Mouse (Mus musculus): ENCODE data around the gene Gimap3. TPM values are rescaled to one million over a fixed set of nuclear protein-coding genes. Genes with fewer than 3 reads are reported as not detected.

Gimap3 gene
- polyA plus RNA-seq, 1 experiment from 2014 or later, result not detected

DNA sequence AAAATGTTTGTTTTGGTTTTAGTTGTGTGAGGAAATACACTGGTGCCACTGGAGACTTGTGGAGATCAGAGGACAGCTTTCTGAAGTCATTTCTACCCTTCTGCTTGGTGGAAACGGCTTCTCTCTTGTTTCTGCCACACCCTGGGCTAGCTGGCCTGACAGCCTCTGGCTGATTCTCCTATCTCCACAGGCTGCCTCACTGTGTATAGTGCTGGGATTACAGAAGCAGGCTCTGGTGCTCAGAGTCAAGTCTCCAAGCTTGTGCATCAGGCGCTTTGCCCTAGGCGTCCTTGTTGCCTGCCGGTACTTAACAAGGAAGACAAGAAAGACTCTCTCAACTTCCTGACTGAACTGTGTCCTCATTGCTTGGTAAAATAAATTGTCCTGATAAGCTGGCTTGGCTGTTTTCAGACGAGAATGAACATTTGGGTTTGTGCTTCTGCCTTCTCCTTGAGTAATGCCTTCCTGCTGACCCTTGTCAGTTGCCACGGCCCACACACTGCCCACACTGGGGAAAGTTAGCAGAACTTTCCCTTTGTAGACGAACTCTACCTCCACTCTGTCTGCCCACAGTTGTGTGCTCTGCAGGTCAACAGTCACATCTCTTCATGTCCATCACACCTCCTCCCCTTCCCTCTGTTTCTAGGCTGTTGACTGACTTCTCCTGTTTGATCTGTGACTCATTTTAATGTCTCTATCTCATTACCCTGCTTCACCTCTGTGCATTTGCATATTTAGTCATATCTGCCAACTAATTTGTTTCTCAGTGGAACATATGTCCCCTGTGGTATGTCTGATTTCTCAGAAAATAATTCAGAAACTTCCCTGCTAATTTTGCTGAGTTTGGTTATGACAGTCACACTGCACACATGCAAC, 23.3 kb downstream of the Gimap3 start:
- H3K9ac ChIP-seq (replicated peaks; ENCODE audit: low read depth, low read length), result no peak overlapping the region
- WGBS, result 85% methylated on average over 7 of the region's 7 CpGs
- H3K27me3 ChIP-seq (ENCODE audit: control insufficient read depth, insufficient read depth, low read length), result peaks cover 10% of the 10 kb centered on the region
- no peak overlapping the region for H3K27ac ChIP-seq (ENCODE audit: low read depth, low read length)
- H3K4me1 ChIP-seq (ENCODE audit: control insufficient read depth, insufficient read depth, low read length), result no peaks in the 10 kb centered on the region
- ATAC-seq (ENCODE audit: low read depth), result no peak
- H3K4me2 ChIP-seq (ENCODE audit: low read depth, low read length), result no peak overlapping the region
- no peaks in the 10 kb centered on the region for H3K9me3 ChIP-seq (ENCODE audit: control insufficient read depth, low read length)
- H3K36me3 ChIP-seq (ENCODE audit: control insufficient read depth, insufficient read depth, low read length), result no peaks in the 10 kb centered on the region
- no peak overlapping the region for H3K4me3 ChIP-seq (ENCODE audit: low read depth, low read length)

DNA sequence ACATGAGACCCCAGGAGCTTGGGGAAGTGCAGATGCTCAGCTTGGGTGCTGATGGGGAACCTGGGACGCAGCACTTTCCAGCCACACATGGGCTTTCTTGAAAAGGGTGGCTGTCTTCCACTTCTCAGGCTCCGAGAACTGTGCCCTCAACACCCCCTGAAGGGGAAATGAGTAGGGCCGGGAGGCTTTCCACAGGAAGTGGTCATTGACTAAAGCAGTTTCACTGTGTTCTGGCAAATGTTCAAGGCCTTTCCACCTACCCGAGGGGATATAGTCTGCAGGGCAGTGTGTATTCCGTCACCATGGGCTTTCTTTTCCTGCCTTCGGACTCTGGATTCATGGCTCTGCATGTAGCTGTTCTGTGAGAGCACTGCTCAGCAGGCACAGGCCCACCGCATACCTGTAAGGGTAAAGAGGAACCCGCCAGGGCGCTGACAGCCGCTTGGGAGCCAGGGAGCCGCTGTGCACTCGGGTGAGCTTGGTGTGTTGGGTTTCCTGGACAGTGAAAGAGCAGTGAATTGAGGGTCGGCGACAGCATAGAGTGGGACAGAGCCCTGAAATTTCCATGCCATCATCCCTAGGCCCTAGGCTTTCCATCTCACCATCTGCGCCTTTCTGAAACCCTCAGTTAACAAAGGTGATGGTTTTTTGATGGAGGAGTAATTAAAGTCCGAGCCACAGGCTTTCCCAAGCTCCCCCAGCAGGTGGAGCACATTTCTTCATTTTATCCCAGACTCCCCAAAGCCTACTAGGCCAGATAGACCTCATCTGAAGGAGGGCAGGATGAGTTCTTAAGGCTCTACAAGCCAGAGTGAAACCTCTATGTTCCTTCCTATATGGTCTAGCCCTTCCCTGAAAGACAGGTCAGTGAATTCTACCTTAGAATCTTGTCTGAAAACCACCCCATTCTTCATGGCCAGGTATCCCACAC, 24.4 kb downstream of the Gimap3 start, which contains the start of gene Gimap5:
Gene Gimap5 (plus strand): TSS at position 239 of the 931 bp plus-strand sequence.
- no peak within 1 kb of the TSS for H3K4me2 ChIP-seq (ENCODE audit: low read depth, low read length)
- no peaks in the 10 kb centered on the region for H3K36me3 ChIP-seq (ENCODE audit: control insufficient read depth, insufficient read depth, low read length)
- H3K4me1 ChIP-seq (ENCODE audit: control insufficient read depth, insufficient read depth, low read length), result no peaks in the 10 kb centered on the region
- no peak within 1 kb of the TSS for H3K27ac ChIP-seq (ENCODE audit: low read depth, low read length)
- no peak within 1 kb of the TSS for H3K4me3 ChIP-seq (ENCODE audit: low read depth, low read length)
- H3K9ac ChIP-seq (replicated peaks; ENCODE audit: low read depth, low read length), result no peak within 1 kb of the TSS
- H3K27me3 ChIP-seq (ENCODE audit: control insufficient read depth, insufficient read depth, low read length), result peaks cover 10% of the 10 kb centered on the region
- H3K9me3 ChIP-seq (ENCODE audit: control insufficient read depth, low read length), result no peaks in the 10 kb centered on the region
- ATAC-seq (ENCODE audit: low read depth), result no peak
- 50% methylated on average over 16 of the region's 16 CpGs for WGBS

DNA sequence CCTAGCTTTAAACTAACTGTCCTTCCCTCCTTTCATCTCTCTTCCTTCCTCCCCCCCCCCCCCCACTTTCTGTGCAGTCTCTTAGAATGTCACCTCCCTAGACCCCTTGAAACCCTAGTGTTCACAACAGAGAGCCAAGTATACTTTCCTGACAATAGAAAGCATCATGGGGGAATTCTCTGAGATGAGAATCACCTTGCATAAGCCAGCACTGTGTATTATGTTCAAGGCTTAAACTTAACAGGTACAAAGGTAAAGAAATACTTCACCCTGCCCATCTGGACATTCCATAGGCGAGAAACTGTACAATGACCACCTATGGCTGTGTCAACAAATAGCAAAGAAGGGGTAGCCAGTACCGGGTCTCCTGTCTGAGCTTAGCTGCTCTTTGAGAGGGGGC, 25.2 kb downstream of the Gimap3 start:
- no peak for ATAC-seq (ENCODE audit: low read depth)
- Histone ChIP-seq H3K4me1 (ENCODE audit: control insufficient read depth, insufficient read depth, low read length) (no peaks in the 10 kb centered on the region), H3K27me3 (ENCODE audit: control insufficient read depth, insufficient read depth, low read length) (peaks cover 10% of the 10 kb centered on the region), H3K4me2 (ENCODE audit: low read depth, low read length) (no peak overlapping the region), H3K4me3 (ENCODE audit: low read depth, low read length) (no peak overlapping the region), H3K27ac (ENCODE audit: low read depth, low read length) (no peak overlapping the region), H3K36me3 (ENCODE audit: control insufficient read depth, insufficient read depth, low read length) (no peaks in the 10 kb centered on the region), H3K9ac (replicated peaks; ENCODE audit: low read depth, low read length) (no peak overlapping the region), H3K9me3 (ENCODE audit: control insufficient read depth, low read length) (no peaks in the 10 kb centered on the region)
- WGBS, result 62% methylated on average over 2 of the region's 2 CpGs

DNA sequence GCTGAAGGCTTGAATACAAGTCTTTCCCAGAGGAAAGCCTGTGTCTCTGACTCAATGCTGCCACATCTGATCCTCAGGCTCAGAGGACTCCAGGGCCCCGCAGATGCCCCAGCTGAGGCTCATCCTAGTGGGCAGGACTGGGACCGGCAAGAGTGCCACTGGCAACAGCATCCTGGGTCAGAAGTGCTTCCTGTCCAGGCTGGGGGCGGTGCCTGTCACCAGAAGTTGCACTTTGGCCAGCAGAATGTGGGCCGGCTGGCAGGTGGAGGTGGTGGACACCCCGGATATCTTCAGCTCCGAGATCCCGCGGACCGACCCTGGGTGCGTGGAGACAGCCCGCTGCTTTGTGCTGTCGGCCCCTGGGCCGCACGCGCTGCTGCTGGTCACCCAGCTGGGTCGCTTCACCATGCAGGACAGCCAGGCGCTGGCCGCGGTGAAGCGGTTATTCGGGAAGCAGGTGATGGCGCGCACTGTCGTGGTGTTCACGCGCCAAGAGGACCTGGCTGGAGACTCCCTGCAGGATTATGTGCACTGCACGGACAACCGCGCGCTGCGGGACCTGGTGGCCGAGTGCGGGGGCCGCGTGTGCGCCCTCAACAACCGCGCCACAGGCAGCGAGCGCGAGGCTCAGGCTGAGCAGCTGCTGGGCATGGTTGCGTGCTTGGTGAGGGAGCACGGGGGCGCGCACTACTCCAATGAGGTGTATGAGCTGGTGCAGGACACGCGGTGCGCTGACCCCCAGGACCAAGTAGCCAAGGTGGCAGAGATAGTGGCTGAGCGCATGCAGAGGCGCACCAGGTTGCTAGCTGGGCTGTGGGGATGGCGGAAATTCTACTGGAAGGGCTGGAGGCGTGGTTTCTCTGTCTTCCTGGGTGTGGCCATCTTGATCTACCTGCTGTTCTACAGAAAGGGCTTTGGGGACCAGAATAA, 28.0 kb downstream of the Gimap3 start:
- 3% methylated on average over 52 of the region's 52 CpGs for WGBS
- Histone ChIP-seq H3K4me1 (ENCODE audit: control insufficient read depth, insufficient read depth, low read length) (no peaks in the 10 kb centered on the region), H3K4me3 (ENCODE audit: low read depth, low read length) (peak overlapping the region; percentile 42), H3K27ac (ENCODE audit: low read depth, low read length) (peak overlapping the region; percentile 52; the same call in 1 of the 2 replicates), H3K4me2 (ENCODE audit: low read depth, low read length) (peak overlapping the region; percentile 66), H3K9ac (replicated peaks; ENCODE audit: low read depth, low read length) (peak overlapping the region; percentile 63), H3K27me3 (ENCODE audit: control insufficient read depth, insufficient read depth, low read length) (peaks cover 10% of the 10 kb centered on the region), H3K36me3 (ENCODE audit: control insufficient read depth, insufficient read depth, low read length) (no peaks in the 10 kb centered on the region), H3K9me3 (ENCODE audit: control insufficient read depth, low read length) (no peaks in the 10 kb centered on the region)
- ATAC-seq (ENCODE audit: low read depth), result peak; percentile 79

DNA sequence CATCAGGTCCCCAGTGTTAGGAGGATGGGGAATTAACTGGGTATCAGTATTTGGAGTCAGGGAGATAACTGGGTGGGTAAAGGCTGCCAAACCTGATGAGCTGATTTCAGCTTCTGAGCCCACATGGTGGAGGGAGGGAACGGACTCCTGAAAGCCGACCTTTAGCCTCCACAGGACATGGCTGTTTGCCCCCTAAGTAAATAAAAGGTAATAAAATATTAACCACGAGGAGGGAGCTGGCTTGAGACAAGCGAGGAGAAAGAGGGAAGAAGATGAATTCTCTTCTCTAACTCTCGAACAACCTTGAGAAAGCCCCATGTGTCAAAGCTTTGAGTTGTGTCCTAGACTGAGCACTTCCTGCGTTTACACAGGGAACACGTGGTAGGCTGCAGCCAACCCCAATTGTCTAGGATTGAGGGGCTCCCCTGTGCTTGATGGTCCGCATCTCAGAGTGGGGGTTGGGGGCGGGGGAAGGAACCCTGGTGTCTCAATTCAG, 28.9 kb downstream of the Gimap3 start:
- no peaks in the 10 kb centered on the region for H3K9me3 ChIP-seq (ENCODE audit: control insufficient read depth, low read length)
- H3K4me2 ChIP-seq (ENCODE audit: low read depth, low read length), result peak overlapping the region; percentile 66; the same call in 1 of the 2 replicates
- ATAC-seq (ENCODE audit: low read depth), result peak; percentile 73; the same call in 1 of the 2 replicates
- no peak overlapping the region for H3K4me3 ChIP-seq (ENCODE audit: low read depth, low read length)
- H3K4me1 ChIP-seq (ENCODE audit: control insufficient read depth, insufficient read depth, low read length), result no peaks in the 10 kb centered on the region
- no peak overlapping the region for H3K27ac ChIP-seq (ENCODE audit: low read depth, low read length)
- no peaks in the 10 kb centered on the region for H3K36me3 ChIP-seq (ENCODE audit: control insufficient read depth, insufficient read depth, low read length)
- H3K9ac ChIP-seq (replicated peaks; ENCODE audit: low read depth, low read length), result no peak overlapping the region
- H3K27me3 ChIP-seq (ENCODE audit: control insufficient read depth, insufficient read depth, low read length), result peaks cover 10% of the 10 kb centered on the region
- WGBS, result 27% methylated on average over 9 of the region's 9 CpGs

DNA sequence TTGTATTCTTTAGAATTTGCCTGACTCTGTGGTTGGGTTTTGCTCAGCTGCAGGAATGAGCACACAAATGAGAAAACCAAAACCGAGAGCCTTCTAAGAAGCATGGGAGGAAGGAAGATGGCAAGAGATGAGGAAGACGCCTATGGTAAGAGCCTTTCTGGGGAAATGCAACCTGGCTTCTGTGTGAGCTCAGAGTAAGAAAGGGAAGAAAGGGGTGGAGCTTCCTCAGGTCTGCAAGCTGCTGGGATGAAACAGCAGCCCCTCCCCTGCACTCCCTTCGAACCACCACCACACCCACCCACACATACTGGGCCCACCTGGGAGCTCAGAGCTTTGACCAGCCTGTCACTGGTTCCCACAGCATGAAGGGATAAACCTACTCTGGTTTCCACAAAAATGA, 29.4 kb downstream of the Gimap3 start:
- no peak overlapping the region for H3K9ac ChIP-seq (replicated peaks; ENCODE audit: low read depth, low read length)
- H3K4me2 ChIP-seq (ENCODE audit: low read depth, low read length), result no peak overlapping the region
- H3K4me1 ChIP-seq (ENCODE audit: control insufficient read depth, insufficient read depth, low read length), result no peaks in the 10 kb centered on the region
- peaks cover 10% of the 10 kb centered on the region for H3K27me3 ChIP-seq (ENCODE audit: control insufficient read depth, insufficient read depth, low read length)
- H3K27ac ChIP-seq (ENCODE audit: low read depth, low read length), result no peak overlapping the region
- WGBS, result 26% methylated on average over 3 of the region's 3 CpGs
- no peaks in the 10 kb centered on the region for H3K9me3 ChIP-seq (ENCODE audit: control insufficient read depth, low read length)
- no peaks in the 10 kb centered on the region for H3K36me3 ChIP-seq (ENCODE audit: control insufficient read depth, insufficient read depth, low read length)
- no peak overlapping the region for H3K4me3 ChIP-seq (ENCODE audit: low read depth, low read length)
- ATAC-seq (ENCODE audit: low read depth), result no peak

DNA sequence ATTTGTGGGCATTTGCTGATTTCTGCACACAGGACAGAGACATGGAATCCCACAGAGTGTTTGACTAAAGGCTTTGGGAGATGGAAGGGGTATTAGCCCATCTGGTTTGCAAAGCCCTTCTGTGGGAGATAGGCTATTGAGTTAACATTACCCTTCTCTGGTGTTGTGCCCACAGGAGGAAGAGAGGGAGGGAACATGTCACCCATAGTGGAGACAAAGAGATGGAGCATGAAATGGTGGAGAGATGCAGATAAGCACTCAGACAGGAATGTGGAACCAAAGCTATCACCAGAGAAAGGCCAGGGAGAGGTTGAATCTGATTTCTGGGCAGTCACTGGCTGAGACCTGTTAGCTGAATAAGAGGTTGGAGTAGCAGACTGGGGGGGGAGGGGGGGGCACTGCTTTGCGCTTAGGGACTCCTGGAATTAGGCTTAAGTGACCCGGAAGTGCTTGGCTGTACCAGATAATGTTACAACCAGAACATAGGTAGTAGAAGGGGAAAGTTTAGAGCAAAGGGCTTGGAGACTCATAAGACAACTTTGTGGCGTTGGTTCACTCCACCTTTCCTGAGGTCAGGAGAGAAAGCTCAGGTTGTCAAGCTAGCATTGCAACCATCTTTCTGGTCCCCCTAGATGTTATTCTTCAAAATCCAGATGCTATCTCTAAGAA, 30.0 kb downstream of the Gimap3 start:
- peaks cover 10% of the 10 kb centered on the region for H3K27me3 ChIP-seq (ENCODE audit: control insufficient read depth, insufficient read depth, low read length)
- H3K9me3 ChIP-seq (ENCODE audit: control insufficient read depth, low read length), result no peaks in the 10 kb centered on the region
- H3K27ac ChIP-seq (ENCODE audit: low read depth, low read length), result no peak overlapping the region
- H3K9ac ChIP-seq (replicated peaks; ENCODE audit: low read depth, low read length), result no peak overlapping the region
- H3K4me1 ChIP-seq (ENCODE audit: control insufficient read depth, insufficient read depth, low read length), result no peaks in the 10 kb centered on the region
- 85% methylated on average over 3 of the region's 3 CpGs for WGBS
- no peak overlapping the region for H3K4me3 ChIP-seq (ENCODE audit: low read depth, low read length)
- no peak overlapping the region for H3K4me2 ChIP-seq (ENCODE audit: low read depth, low read length)
- ATAC-seq (ENCODE audit: low read depth), result no peak
- no peaks in the 10 kb centered on the region for H3K36me3 ChIP-seq (ENCODE audit: control insufficient read depth, insufficient read depth, low read length)

DNA sequence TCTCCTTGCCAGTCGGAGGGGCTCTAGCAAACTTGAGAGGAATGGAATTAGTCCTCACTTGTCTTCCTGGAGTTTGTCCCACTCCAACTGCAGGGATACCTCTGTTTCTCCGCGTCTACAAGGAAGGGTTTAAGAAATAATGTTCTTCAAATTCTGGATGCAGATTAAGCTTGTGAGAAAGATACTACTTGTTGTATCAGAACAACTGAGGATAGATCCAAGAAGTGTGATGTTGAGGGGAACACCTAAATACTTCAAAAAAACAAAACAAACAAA, 30.9 kb downstream of the Gimap3 start:
- no peak overlapping the region for H3K4me3 ChIP-seq (ENCODE audit: low read depth, low read length)
- H3K9ac ChIP-seq (replicated peaks; ENCODE audit: low read depth, low read length), result no peak overlapping the region
- no peak overlapping the region for H3K4me2 ChIP-seq (ENCODE audit: low read depth, low read length)
- no peak for ATAC-seq (ENCODE audit: low read depth)
- H3K27ac ChIP-seq (ENCODE audit: low read depth, low read length), result no peak overlapping the region
- no peaks in the 10 kb centered on the region for H3K36me3 ChIP-seq (ENCODE audit: control insufficient read depth, insufficient read depth, low read length)
- H3K9me3 ChIP-seq (ENCODE audit: control insufficient read depth, low read length), result no peaks in the 10 kb centered on the region
- H3K4me1 ChIP-seq (ENCODE audit: control insufficient read depth, insufficient read depth, low read length), result no peaks in the 10 kb centered on the region
- H3K27me3 ChIP-seq (ENCODE audit: control insufficient read depth, insufficient read depth, low read length), result peaks cover 8% of the 10 kb centered on the region
- WGBS, result 89% methylated on average over 3 of the region's 3 CpGs
